Mouse (Mus musculus): ENCODE results near the gene Cd37. TPM values are rescaled to one million over a fixed set of nuclear protein-coding genes. Genes with fewer than 3 reads are reported as not detected.
A peak's percentile ranks its signal among the peaks of the same experiment; 100 is the strongest.

Cd37 gene
- total and polyA plus RNA-seq, 2 experiments from 2014 or later, result 2.3 TPM; not detected in 1

DNA sequence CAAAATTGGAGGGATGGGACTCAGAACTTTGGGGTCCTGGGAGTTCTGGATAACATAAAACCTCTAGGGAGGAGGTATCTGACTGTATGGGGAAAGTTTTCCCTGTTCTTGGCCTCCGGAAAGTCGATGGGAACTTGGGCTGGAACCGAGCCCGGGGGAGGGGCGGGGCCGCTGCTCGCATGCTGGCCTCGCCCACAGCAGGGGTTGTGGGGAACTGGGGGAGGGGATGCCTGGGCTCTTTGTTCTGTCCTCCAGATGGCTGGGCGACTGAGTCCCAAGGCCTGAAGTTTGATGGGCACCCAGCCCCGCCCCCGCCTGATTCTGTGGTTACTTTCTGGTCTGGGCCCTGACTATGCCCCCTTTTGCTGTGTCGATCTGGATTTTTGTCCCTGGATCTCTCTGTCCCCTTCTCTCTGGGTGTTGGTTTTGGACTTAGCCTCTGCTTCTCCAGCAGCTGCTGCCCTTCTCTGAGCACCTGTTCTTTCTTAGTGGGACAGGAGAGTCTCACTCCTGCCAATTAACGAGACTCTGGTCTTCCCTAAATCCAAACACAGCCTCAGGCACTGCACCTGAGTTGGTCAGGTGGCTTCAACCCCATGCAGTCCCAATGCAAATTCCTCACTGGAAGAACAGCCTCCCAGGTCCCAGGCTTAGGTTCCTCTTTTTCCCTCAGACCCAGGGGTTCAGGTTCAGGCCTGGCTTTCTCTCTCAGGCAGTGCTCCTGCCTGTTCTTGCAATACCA lies 22.3 kb downstream of the Cd37 start:
- H3K4me1 ChIP-seq (ENCODE audit: control insufficient read depth, insufficient read depth), result no peaks in the 10 kb centered on the region
- DNase-seq (ENCODE audit: low spot score) (peak; percentile 74), ATAC-seq (ENCODE audit: insufficient read depth, low read depth) (peak; percentile 76)
- under 1% methylated on average over 13 of the region's 13 CpGs for WGBS
- H3K4me3 ChIP-seq (ENCODE audit: low read depth, low read length), result peak overlapping the region; percentile 69
- TF ChIP-seq EP300 (IDR thresholded peaks at IDR 0.05; ENCODE audit: low read depth), result no peak
- H3K9ac ChIP-seq (replicated peaks; ENCODE audit: low read depth, low read length), result peak overlapping the region; percentile 83
- H3K27me3 ChIP-seq (ENCODE audit: control insufficient read depth, insufficient read depth, low read length), result peaks cover 8% of the 10 kb centered on the region; the same call in 1 of the 2 replicates
- H3K4me2 ChIP-seq (ENCODE audit: low read depth, low read length), result peak overlapping the region; percentile 88
- peak overlapping the region; percentile 79 for H3K27ac ChIP-seq (ENCODE audit: low read depth)
- peaks cover 25% of the 10 kb centered on the region for H3K36me3 ChIP-seq (replicated peaks; ENCODE audit: control insufficient read depth, insufficient read depth, low read length)
- H3K9me3 ChIP-seq (replicated peaks; ENCODE audit: control insufficient read depth, low read length), result no peaks in the 10 kb centered on the region

DNA sequence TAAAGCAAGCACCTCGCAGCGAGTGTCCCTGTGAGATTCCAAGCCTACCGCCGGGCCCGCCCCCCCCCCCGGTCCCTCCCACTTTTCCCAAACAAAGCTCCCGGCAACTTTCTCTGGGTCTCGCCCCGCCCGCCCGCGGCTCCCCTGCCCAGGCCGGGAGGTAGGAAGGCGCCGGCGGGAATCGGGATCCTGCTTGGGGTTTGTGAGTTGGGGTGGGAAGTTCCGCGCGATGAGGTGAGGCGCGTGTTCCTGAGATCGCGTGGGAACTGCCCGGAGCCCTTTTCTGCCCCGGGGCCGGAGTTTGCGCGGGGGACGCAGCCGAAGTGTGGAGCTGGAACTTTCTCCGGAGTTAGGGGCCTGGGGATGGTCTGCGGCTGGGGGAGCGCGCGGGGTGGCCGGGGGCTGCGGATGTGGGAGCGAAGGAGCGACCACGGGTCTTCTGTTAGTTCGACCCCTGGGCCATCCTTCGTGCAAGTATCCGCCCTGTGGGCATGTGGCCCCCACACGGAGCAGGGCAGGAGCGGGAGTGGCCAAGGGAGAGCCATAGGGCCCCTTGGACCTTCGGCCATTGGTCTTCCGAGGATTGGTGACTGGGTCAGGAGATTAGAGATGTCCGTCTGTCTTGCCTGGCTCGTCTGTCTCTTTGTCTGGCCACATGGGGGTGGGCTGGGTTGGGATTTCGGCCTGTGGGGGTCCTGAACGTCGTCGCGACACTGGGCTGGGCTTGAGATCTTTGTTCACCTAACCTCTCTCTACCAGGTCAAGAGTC lies 23.1 kb downstream of the Cd37 start, which contains the start of gene Tead2:
Tead2 (plus strand) TSS at position 81 of the 769 bp plus-strand sequence.
- 2% methylated on average over 54 of the region's 55 CpGs for WGBS
- DNase-seq (ENCODE audit: low spot score) (peak; percentile 42), ATAC-seq (ENCODE audit: insufficient read depth, low read depth) (peak; percentile 62)
- Histone ChIP-seq H3K27ac (ENCODE audit: low read depth) (peak within 1 kb of the TSS; percentile 79), H3K9me3 (replicated peaks; ENCODE audit: control insufficient read depth, low read length) (no peaks in the 10 kb centered on the region), H3K27me3 (ENCODE audit: control insufficient read depth, insufficient read depth, low read length) (peaks cover 15% of the 10 kb centered on the region), H3K9ac (replicated peaks; ENCODE audit: low read depth, low read length) (peak within 1 kb of the TSS; percentile 83), H3K36me3 (replicated peaks; ENCODE audit: control insufficient read depth, insufficient read depth, low read length) (peaks cover 18% of the 10 kb centered on the region), H3K4me3 (ENCODE audit: low read depth, low read length) (peak within 1 kb of the TSS; percentile 69), H3K4me1 (ENCODE audit: control insufficient read depth, insufficient read depth) (no peaks in the 10 kb centered on the region), H3K4me2 (ENCODE audit: low read depth, low read length) (peak within 1 kb of the TSS; percentile 88)
- no peak for TF ChIP-seq CTCF (IDR thresholded peaks at IDR 0.05; ENCODE audit: low read depth)
- no peak for TF ChIP-seq EP300 (IDR thresholded peaks at IDR 0.05; ENCODE audit: low read depth)

DNA sequence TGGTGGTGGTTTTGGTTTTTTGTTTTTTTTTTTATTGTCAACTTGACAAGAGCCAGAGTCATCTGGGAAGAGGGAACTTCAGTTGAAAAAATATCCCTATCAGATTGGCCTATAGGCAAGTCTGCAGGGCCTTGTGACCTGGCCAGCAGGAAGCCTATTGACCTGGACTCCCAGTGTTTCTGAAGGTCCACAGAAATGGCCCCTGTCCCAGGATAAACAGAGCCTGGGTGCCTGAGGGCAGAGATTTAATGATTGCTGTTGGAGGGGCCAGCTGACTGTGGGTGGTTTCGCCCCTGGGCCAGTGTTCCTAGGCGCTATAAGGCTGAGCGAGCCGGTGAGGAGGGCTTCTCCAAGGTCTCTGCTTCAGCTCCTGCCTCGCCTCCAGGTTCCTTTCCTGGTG lies 25.2 kb downstream of the Cd37 start:
- Histone ChIP-seq H3K27ac (ENCODE audit: low read depth) (no peak overlapping the region), H3K4me3 (ENCODE audit: low read depth, low read length) (no peak overlapping the region), H3K9me3 (replicated peaks; ENCODE audit: control insufficient read depth, low read length) (no peaks in the 10 kb centered on the region), H3K27me3 (ENCODE audit: control insufficient read depth, insufficient read depth, low read length) (peaks cover 24% of the 10 kb centered on the region), H3K4me1 (ENCODE audit: control insufficient read depth, insufficient read depth) (no peaks in the 10 kb centered on the region), H3K4me2 (ENCODE audit: low read depth, low read length) (no peak overlapping the region), H3K9ac (replicated peaks; ENCODE audit: low read depth, low read length) (no peak overlapping the region), H3K36me3 (replicated peaks; ENCODE audit: control insufficient read depth, insufficient read depth, low read length) (peaks cover 9% of the 10 kb centered on the region)
- no peak for DNase-seq (ENCODE audit: low spot score)
- 80% methylated on average over 5 of the region's 5 CpGs for WGBS
- TF ChIP-seq CTCF (IDR thresholded peaks at IDR 0.05; ENCODE audit: low read depth) (no peak), EP300 (IDR thresholded peaks at IDR 0.05; ENCODE audit: low read depth) (no peak)
- ATAC-seq (ENCODE audit: insufficient read depth, low read depth), result no peak

DNA sequence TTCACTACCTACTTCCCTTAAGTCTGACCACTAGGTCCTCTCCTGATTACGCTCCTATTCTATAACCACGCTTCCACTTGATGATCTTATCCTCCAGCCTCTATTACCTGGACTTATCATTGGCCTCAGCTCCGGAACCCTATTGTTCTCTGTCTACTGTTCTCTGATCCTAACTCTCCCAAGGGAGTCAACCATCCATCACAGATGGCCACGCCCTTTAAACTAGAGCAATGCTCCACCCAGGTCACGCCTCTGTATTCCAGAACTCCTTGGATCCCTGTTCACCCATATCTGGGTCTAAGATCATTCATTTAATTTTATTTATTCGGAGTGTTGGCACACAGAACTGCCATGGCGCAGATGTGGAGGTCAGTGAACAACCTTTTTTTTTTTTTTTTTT lies 26.6 kb downstream of the Cd37 start:
- H3K36me3 ChIP-seq (replicated peaks; ENCODE audit: control insufficient read depth, insufficient read depth, low read length), result no peaks in the 10 kb centered on the region
- H3K4me3 ChIP-seq (ENCODE audit: low read depth, low read length), result no peak overlapping the region
- 73% methylated on average over 7 of the region's 7 CpGs for WGBS
- peaks cover 24% of the 10 kb centered on the region for H3K27me3 ChIP-seq (ENCODE audit: control insufficient read depth, insufficient read depth, low read length)
- no peaks in the 10 kb centered on the region for H3K4me1 ChIP-seq (ENCODE audit: control insufficient read depth, insufficient read depth)
- H3K9me3 ChIP-seq (replicated peaks; ENCODE audit: control insufficient read depth, low read length), result no peaks in the 10 kb centered on the region
- no peak overlapping the region for H3K4me2 ChIP-seq (ENCODE audit: low read depth, low read length)
- DNase-seq (ENCODE audit: low spot score), result no peak
- TF ChIP-seq EP300 (IDR thresholded peaks at IDR 0.05; ENCODE audit: low read depth), result no peak
- H3K27ac ChIP-seq (ENCODE audit: low read depth), result no peak overlapping the region
- no peak overlapping the region for H3K9ac ChIP-seq (replicated peaks; ENCODE audit: low read depth, low read length)
- ATAC-seq (ENCODE audit: insufficient read depth, low read depth), result no peak

DNA sequence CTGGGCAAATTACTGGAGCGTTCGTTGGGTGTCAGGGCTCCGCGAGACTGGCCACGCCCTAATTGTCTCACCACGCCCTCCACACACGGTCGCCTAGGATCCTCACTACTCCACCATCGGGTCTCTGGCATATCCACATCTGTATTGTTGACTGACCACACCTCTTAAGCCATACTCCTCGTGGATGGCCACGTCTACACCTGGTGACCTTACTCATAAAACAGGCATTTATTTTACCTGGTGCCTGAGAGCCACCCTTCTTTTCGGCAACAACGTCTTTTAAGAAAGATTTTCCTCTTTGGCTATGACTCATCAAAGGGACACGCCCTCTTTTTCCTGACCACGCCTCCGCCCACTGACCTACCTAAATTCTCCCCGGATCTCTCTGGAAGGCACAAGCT lies 27.1 kb downstream of the Cd37 start, which contains the start of gene Dkkl1:
Dkkl1 (minus strand) TSS at position 297 of the 401 bp plus-strand sequence.
- TF ChIP-seq EP300 (IDR thresholded peaks at IDR 0.05; ENCODE audit: low read depth) (no peak), CTCF (IDR thresholded peaks at IDR 0.05; ENCODE audit: low read depth) (no peak)
- H3K9me3 ChIP-seq (replicated peaks; ENCODE audit: control insufficient read depth, low read length), result no peaks in the 10 kb centered on the region
- peaks cover 24% of the 10 kb centered on the region for H3K27me3 ChIP-seq (ENCODE audit: control insufficient read depth, insufficient read depth, low read length)
- H3K9ac ChIP-seq (replicated peaks; ENCODE audit: low read depth, low read length), result no peak within 1 kb of the TSS
- no peaks in the 10 kb centered on the region for H3K36me3 ChIP-seq (replicated peaks; ENCODE audit: control insufficient read depth, insufficient read depth, low read length)
- H3K4me2 ChIP-seq (ENCODE audit: low read depth, low read length), result peak within 1 kb of the TSS; percentile 26; the same call in 1 of the 2 replicates
- WGBS, result 5% methylated on average over 17 of the region's 17 CpGs
- no peaks in the 10 kb centered on the region for H3K4me1 ChIP-seq (ENCODE audit: control insufficient read depth, insufficient read depth)
- ATAC-seq (ENCODE audit: insufficient read depth, low read depth) (no peak), DNase-seq (ENCODE audit: low spot score) (no peak)
- no peak within 1 kb of the TSS for H3K4me3 ChIP-seq (ENCODE audit: low read depth, low read length)
- no peak within 1 kb of the TSS for H3K27ac ChIP-seq (ENCODE audit: low read depth)

Measured in heart, postnatal 0 days (tissue).